Mouse (Mus musculus): ENCODE data around the gene Paqr9. TPM values are rescaled to one million over a fixed set of nuclear protein-coding genes. Genes with fewer than 3 reads are reported as not detected.
"Not testable (repeated sequence)": the region's sequence is repeated elsewhere in the genome, so short reads cannot be mapped to it uniquely, and the experiment has no call there.

The Paqr9 gene
- 0.15 and 0.30 TPM in 2 replicates for polyA plus RNA-seq (2011; ENCODE audit: insufficient read depth, insufficient read length, low read depth, missing spikeins)

DNA sequence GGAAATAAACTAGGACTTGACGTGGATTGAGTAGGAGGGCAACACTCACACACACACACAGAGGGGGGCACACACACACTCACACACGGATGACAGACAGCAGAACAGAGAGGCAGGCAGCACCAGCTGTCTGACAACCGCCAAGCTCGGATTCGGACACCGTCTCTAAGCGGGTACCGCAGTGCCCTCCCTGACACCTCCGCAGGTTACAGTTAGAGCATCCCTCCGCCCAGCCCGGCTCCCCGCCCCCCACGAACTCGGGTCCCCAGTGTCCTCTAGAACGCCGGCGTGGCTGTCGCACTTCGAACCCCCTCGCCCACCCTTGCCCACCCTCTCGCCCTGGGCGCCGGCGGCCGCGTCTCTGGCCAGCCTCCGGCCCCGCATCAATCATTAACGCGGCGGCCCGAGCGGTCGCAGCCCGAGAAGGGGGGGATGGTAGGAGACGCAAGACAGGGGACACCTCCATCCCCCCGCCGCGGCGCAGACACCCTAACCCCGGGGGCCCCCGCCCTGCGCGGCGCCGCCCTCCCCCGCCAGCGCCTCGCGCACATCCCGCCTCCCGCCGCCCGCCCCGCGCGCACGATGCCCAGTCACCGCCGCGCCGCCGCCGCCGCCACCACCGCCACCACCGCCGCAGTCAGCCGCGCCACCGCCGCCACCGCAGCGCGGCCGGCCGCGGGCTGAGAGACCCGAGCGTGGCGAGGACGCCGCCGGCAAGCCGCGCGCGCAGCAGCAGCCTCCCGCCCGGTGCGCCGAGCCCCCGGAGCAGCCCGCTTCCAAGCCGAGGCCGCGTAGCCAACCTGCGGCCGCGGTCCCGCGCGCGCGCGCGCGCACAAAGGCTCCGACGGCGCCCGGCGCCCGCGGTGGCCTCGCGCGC, at the start of gene Paqr9:
TSS of gene Paqr9 (plus strand) at position 599 of the 877 bp plus-strand sequence.
- Histone ChIP-seq H3K27me3 (ENCODE audit: control insufficient read depth, insufficient read depth, low read length, poor library complexity, severe bottlenecking) (peaks cover 21% of the 10 kb centered on the region), H3K9ac (ENCODE audit: low read depth, poor library complexity, severe bottlenecking) (peak within 1 kb of the TSS; percentile 86), H3K4me3 (ENCODE audit: low read depth, low read length) (peak within 1 kb of the TSS; percentile 45), H3K9me3 (replicated peaks; ENCODE audit: control insufficient read depth, insufficient read depth, low read length, poor library complexity, severe bottlenecking) (no peaks in the 10 kb centered on the region; the same call in 1 of the 2 replicates), H3K36me3 (ENCODE audit: control insufficient read depth, insufficient read depth, low read length, poor library complexity, severe bottlenecking) (no peaks in the 10 kb centered on the region), H3K27ac (ENCODE audit: insufficient read depth, low read length) (no peak within 1 kb of the TSS), H3K4me1 (ENCODE audit: control insufficient read depth, insufficient read depth, low read length) (no peaks in the 10 kb centered on the region)
- TF ChIP-seq POLR2A (IDR thresholded peaks at IDR 0.05; ENCODE audit: insufficient read depth, low read length) (no peak), EP300 (IDR thresholded peaks at IDR 0.05; ENCODE audit: insufficient read depth, low read depth, low read length) (no peak), CTCF (IDR thresholded peaks at IDR 0.05; ENCODE audit: low read depth, low read length) (no peak)

DNA sequence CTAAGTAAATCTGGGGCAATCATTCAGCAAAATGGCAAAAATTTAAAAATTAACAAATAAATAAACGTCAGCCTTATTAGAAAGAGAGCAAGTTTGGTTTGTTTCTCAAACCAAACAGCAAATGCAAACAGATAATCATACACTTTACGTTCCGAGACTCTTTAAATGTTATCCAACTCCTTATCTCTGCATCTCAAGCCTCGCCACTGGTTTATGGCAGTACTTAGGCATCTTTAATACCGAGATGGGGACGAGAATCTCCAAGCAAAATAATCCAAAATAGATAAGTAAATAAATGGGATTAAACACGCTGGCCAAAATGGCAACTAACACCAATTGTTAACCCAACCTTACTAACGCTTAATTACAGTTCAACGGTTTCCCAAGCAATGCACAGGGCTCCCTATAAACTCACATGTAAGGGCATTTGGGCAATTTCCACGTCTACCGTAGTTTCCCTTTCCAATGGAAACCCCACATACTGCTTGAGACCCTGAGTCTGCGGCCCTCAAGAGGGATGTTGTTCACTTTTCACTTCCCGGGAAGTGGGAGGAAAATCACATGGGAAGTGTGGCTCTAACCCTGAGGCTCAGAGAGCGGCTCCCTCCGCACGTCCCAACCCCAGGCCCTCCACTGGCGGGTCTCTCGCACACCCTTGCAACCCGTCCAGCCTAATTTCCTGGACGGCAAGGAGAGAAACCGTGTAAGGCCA, 48.6 kb upstream of the Paqr9 start:
- Histone ChIP-seq H3K27me3 (ENCODE audit: control insufficient read depth, insufficient read depth, low read length, poor library complexity, severe bottlenecking) (no peaks in the 10 kb centered on the region), H3K4me1 (ENCODE audit: control insufficient read depth, insufficient read depth, low read length) (peaks cover 2% of the 10 kb centered on the region), H3K27ac (ENCODE audit: insufficient read depth, low read length) (peak overlapping the region; percentile 15; the same call in 1 of the 2 replicates), H3K36me3 (ENCODE audit: control insufficient read depth, insufficient read depth, low read length, poor library complexity, severe bottlenecking) (peaks cover 6% of the 10 kb centered on the region), H3K4me3 (ENCODE audit: low read depth, low read length) (peak overlapping the region; percentile 97), H3K9me3 (replicated peaks; ENCODE audit: control insufficient read depth, insufficient read depth, low read length, poor library complexity, severe bottlenecking) (no peaks in the 10 kb centered on the region), H3K9ac (ENCODE audit: low read depth, poor library complexity, severe bottlenecking) (peak overlapping the region; percentile 85)
- TF ChIP-seq CTCF (IDR thresholded peaks at IDR 0.05; ENCODE audit: low read depth, low read length) (no peak), POLR2A (IDR thresholded peaks at IDR 0.05; ENCODE audit: insufficient read depth, low read length) (no peak), EP300 (IDR thresholded peaks at IDR 0.05; ENCODE audit: insufficient read depth, low read depth, low read length) (no peak)

GRCm38 (mm10) chr9:95511472-95512330, 47.8 kb upstream of the Paqr9 start, which contains the start of gene U2surp:
U2surp (minus strand) TSS chr9:95511996.
- Histone ChIP-seq H3K36me3 (ENCODE audit: control insufficient read depth, insufficient read depth, low read length, poor library complexity, severe bottlenecking) (peaks cover 6% of the 10 kb centered on the region), H3K27me3 (ENCODE audit: control insufficient read depth, insufficient read depth, low read length, poor library complexity, severe bottlenecking) (no peaks in the 10 kb centered on the region), H3K4me3 (ENCODE audit: low read depth, low read length) (peak within 1 kb of the TSS; percentile 97), H3K9me3 (replicated peaks; ENCODE audit: control insufficient read depth, insufficient read depth, low read length, poor library complexity, severe bottlenecking) (no peaks in the 10 kb centered on the region), H3K9ac (ENCODE audit: low read depth, poor library complexity, severe bottlenecking) (peak within 1 kb of the TSS; percentile 93), H3K4me1 (ENCODE audit: control insufficient read depth, insufficient read depth, low read length) (peaks cover 2% of the 10 kb centered on the region), H3K27ac (ENCODE audit: insufficient read depth, low read length) (peak within 1 kb of the TSS; percentile 98)
- TF ChIP-seq POLR2A (IDR thresholded peaks at IDR 0.05; ENCODE audit: insufficient read depth, low read length) (peak; percentile 6), CTCF (IDR thresholded peaks at IDR 0.05; ENCODE audit: low read depth, low read length) (no peak), EP300 (IDR thresholded peaks at IDR 0.05; ENCODE audit: insufficient read depth, low read depth, low read length) (peak; percentile 81; the same call in 1 of the 2 replicates)

DNA sequence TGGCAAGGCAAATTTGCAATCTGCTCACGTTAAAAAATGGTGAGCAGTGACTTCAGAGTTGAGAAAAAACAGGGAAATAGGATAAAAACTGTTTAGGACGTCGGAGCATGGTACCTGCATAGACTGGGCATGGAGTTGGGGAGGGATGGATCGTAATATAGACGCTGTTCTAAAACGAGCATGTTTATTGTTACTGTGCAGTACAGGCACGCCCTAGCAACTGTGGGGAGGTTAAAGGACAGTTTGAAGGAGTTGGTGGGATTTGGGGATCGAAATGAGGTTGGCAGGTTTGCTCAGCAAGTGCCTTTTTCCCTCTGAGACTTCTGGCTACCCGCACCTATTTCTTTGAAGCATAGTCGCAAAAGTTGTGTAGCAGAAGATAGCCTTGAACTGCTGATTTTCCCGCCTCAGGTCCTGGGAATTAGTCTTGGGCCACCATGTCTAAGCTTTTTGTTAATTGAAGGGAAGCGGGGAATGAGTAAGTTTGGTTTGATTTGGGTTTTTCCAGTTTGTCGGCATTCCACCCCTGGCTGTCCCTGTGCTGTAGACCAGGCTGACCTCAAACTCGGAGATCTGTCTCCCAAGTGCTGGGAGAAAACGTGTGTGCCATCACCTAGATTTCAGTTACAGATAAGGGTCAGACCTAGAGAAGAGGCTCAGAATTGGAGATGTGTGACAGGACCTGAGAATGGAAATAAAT, 47.0 kb upstream of the Paqr9 start:
- H3K27ac ChIP-seq (ENCODE audit: insufficient read depth, low read length) = peak overlapping the region; percentile 98
- no peak for TF ChIP-seq POLR2A (IDR thresholded peaks at IDR 0.05; ENCODE audit: insufficient read depth, low read length)
- no peak for TF ChIP-seq EP300 (IDR thresholded peaks at IDR 0.05; ENCODE audit: insufficient read depth, low read depth, low read length)
- TF ChIP-seq CTCF (IDR thresholded peaks at IDR 0.05; ENCODE audit: low read depth, low read length) = no peak
- peaks cover 2% of the 10 kb centered on the region for H3K4me1 ChIP-seq (ENCODE audit: control insufficient read depth, insufficient read depth, low read length)
- H3K36me3 ChIP-seq (ENCODE audit: control insufficient read depth, insufficient read depth, low read length, poor library complexity, severe bottlenecking) = peaks cover 6% of the 10 kb centered on the region
- peak overlapping the region; percentile 93 for H3K9ac ChIP-seq (ENCODE audit: low read depth, poor library complexity, severe bottlenecking)
- no peaks in the 10 kb centered on the region for H3K9me3 ChIP-seq (replicated peaks; ENCODE audit: control insufficient read depth, insufficient read depth, low read length, poor library complexity, severe bottlenecking)
- no peaks in the 10 kb centered on the region for H3K27me3 ChIP-seq (ENCODE audit: control insufficient read depth, insufficient read depth, low read length, poor library complexity, severe bottlenecking)
- peak overlapping the region; percentile 97 for H3K4me3 ChIP-seq (ENCODE audit: low read depth, low read length)

DNA sequence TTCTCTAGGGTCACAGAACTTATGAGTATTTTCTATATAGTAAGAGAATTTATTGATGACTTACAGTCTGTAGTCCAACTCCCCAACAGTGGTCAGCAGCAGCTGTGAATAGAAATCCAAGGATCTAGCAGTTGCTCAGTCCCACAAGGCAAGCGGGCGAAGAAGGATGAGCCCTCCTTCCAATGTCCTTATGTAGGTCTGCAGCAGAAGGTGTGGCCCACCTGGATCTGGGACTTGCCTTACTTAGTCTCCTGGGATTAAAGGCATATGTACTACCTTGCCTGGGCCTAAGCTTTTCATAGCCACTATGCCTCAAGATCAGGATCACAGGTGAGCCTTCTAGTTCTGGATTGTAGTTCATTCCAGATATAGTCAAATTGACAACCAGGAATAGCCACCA, 45.7 kb upstream of the Paqr9 start:
- Histone ChIP-seq H3K9ac (ENCODE audit: low read depth, poor library complexity, severe bottlenecking) (no peak overlapping the region), H3K27me3 (ENCODE audit: control insufficient read depth, insufficient read depth, low read length, poor library complexity, severe bottlenecking) (no peaks in the 10 kb centered on the region), H3K4me1 (ENCODE audit: control insufficient read depth, insufficient read depth, low read length) (peaks cover 2% of the 10 kb centered on the region), H3K27ac (ENCODE audit: insufficient read depth, low read length) (no peak overlapping the region), H3K9me3 (replicated peaks; ENCODE audit: control insufficient read depth, insufficient read depth, low read length, poor library complexity, severe bottlenecking) (no peaks in the 10 kb centered on the region), H3K4me3 (ENCODE audit: low read depth, low read length) (0 out of 2 replicates have a peak overlapping the region, but pooled peaks have one; percentile 32), H3K36me3 (ENCODE audit: control insufficient read depth, insufficient read depth, low read length, poor library complexity, severe bottlenecking) (peaks cover 4% of the 10 kb centered on the region)
- no peak for TF ChIP-seq POLR2A (IDR thresholded peaks at IDR 0.05; ENCODE audit: insufficient read depth, low read length)
- no peak for TF ChIP-seq CTCF (IDR thresholded peaks at IDR 0.05; ENCODE audit: low read depth, low read length)
- TF ChIP-seq EP300 (IDR thresholded peaks at IDR 0.05; ENCODE audit: insufficient read depth, low read depth, low read length) = no peak

DNA sequence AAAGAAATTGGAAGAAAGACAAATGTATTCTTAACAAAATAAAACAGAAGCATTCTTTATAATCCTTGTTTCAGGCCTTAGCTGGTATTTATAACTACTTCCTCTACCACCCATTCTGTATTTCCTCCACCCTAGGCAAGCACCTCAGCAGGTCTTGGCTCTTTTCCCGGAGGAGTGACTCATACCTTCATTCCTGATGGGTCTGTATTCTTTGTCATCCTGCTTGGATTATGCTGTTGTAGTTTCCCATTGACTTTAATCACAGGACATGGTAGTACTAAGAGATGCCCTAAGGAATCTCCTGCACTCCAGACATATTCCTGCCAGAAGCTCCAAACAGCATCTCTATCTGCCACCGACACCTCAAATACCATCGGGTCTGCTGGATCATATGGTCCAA, 45.1 kb upstream of the Paqr9 start:
- not testable (repeated sequence) for H3K4me3 ChIP-seq (ENCODE audit: low read depth, low read length); H3K9ac ChIP-seq (ENCODE audit: low read depth, poor library complexity, severe bottlenecking); H3K27ac ChIP-seq (ENCODE audit: insufficient read depth, low read length); H3K36me3 ChIP-seq (ENCODE audit: control insufficient read depth, insufficient read depth, low read length, poor library complexity, severe bottlenecking); H3K9me3 ChIP-seq (replicated peaks; ENCODE audit: control insufficient read depth, insufficient read depth, low read length, poor library complexity, severe bottlenecking); H3K4me1 ChIP-seq (ENCODE audit: control insufficient read depth, insufficient read depth, low read length); H3K27me3 ChIP-seq (ENCODE audit: control insufficient read depth, insufficient read depth, low read length, poor library complexity, severe bottlenecking)
